Mouse (Mus musculus): ENCODE measurements around the gene Nkx1-1. TPM values are rescaled to one million over a fixed set of nuclear protein-coding genes. Genes with fewer than 3 reads are reported as not detected.
A peak's percentile ranks its signal among the peaks of the same experiment; 100 is the strongest.

The Nkx1-1 gene
- polyA plus RNA-seq, 1 experiment from 2014 or later, result 3.2 TPM

GRCm38 (mm10) chr5:33435941-33436340, 2.2 kb upstream of the Nkx1-1 start:
- no peaks in the 10 kb centered on the region for H3K9me3 ChIP-seq (replicated peaks)
- H3K36me3 ChIP-seq, result no peaks in the 10 kb centered on the region
- H3K27me3 ChIP-seq, result peaks cover 100% of the 10 kb centered on the region
- 3% methylated on average over 4 of the region's 4 CpGs for WGBS
- no peak overlapping the region for H3K4me3 ChIP-seq
- H3K4me2 ChIP-seq (replicated peaks), result no peak overlapping the region
- ATAC-seq (ENCODE audit: low FRiP score), result no peak
- H3K4me1 ChIP-seq, result peaks cover 28% of the 10 kb centered on the region
- H3K27ac ChIP-seq, result no peak overlapping the region
- H3K9ac ChIP-seq, result no peak overlapping the region

- H3K36me3 ChIP-seq, result no peaks in the 10 kb centered on the region
- H3K27ac ChIP-seq, result no peak overlapping the region
- H3K27me3 ChIP-seq, result peaks cover 100% of the 10 kb centered on the region
- H3K9me3 ChIP-seq (replicated peaks), result no peaks in the 10 kb centered on the region
- 0 out of 2 replicates have a peak overlapping the region, but pooled peaks have one; percentile 45 for H3K4me2 ChIP-seq (replicated peaks)
- H3K4me1 ChIP-seq, result peaks cover 33% of the 10 kb centered on the region
- WGBS, result under 1% methylated on average over 26 of the region's 26 CpGs
- H3K4me3 ChIP-seq, result no peak overlapping the region
- H3K9ac ChIP-seq, result no peak overlapping the region
- ATAC-seq (ENCODE audit: low FRiP score), result no peak
Measured at GRCm38 (mm10) chr5:33435151-33435550, 1.4 kb upstream of the Nkx1-1 start.

GRCm38 (mm10) chr5:33434141-33434780, 485 bp upstream of the Nkx1-1 start:
- Histone ChIP-seq H3K4me1 (peaks cover 33% of the 10 kb centered on the region), H3K36me3 (no peaks in the 10 kb centered on the region), H3K9me3 (replicated peaks) (no peaks in the 10 kb centered on the region), H3K9ac (0 out of 2 replicates have a peak overlapping the region, but pooled peaks have one; percentile 27), H3K27ac (peak overlapping the region; percentile 48), H3K4me3 (peak overlapping the region; percentile 31), H3K27me3 (peaks cover 100% of the 10 kb centered on the region), H3K4me2 (replicated peaks) (peak overlapping the region; percentile 45)
- 0 out of 2 replicates have a peak, but pooled peaks have one; percentile 15 for ATAC-seq (ENCODE audit: low FRiP score)
- WGBS, result under 1% methylated on average over 60 of the region's 60 CpGs

- Histone ChIP-seq H3K27me3 (peaks cover 100% of the 10 kb centered on the region), H3K9me3 (replicated peaks) (no peaks in the 10 kb centered on the region), H3K36me3 (no peaks in the 10 kb centered on the region), H3K27ac (no peak overlapping the region), H3K4me1 (peaks cover 33% of the 10 kb centered on the region), H3K9ac (no peak overlapping the region), H3K4me3 (peak overlapping the region; percentile 31), H3K4me2 (replicated peaks) (no peak overlapping the region; the same call in 1 of the 2 replicates)
- ATAC-seq (ENCODE audit: low FRiP score), result no peak
- under 1% methylated on average over 39 of the region's 39 CpGs for WGBS
Measured at GRCm38 (mm10) chr5:33432057-33432935, 1.5 kb downstream of the Nkx1-1 start.

GRCm38 (mm10) chr5:33431173-33432005, 2.4 kb downstream of the Nkx1-1 start:
- Histone ChIP-seq H3K4me3 (peak overlapping the region; percentile 31), H3K4me2 (replicated peaks) (peak overlapping the region; percentile 46), H3K27me3 (peaks cover 99% of the 10 kb centered on the region), H3K9ac (peak overlapping the region; percentile 35; the same call in 1 of the 2 replicates), H3K36me3 (no peaks in the 10 kb centered on the region), H3K9me3 (replicated peaks) (no peaks in the 10 kb centered on the region), H3K4me1 (peaks cover 33% of the 10 kb centered on the region), H3K27ac (no peak overlapping the region)
- ATAC-seq (ENCODE audit: low FRiP score), result no peak
- under 1% methylated on average over 58 of the region's 77 CpGs for WGBS

GRCm38 (mm10) chr5:33430511-33431172, 3.1 kb downstream of the Nkx1-1 start:
- Histone ChIP-seq H3K9ac (peak overlapping the region; percentile 23; the same call in 1 of the 2 replicates), H3K4me2 (replicated peaks) (peak overlapping the region; percentile 46), H3K27ac (no peak overlapping the region), H3K4me3 (peak overlapping the region; percentile 31), H3K27me3 (peaks cover 94% of the 10 kb centered on the region), H3K4me1 (peaks cover 33% of the 10 kb centered on the region), H3K9me3 (replicated peaks) (no peaks in the 10 kb centered on the region), H3K36me3 (no peaks in the 10 kb centered on the region)
- 1% methylated on average over 63 of the region's 64 CpGs for WGBS
- ATAC-seq (ENCODE audit: low FRiP score), result no peak

- peak overlapping the region; percentile 23; the same call in 1 of the 2 replicates for H3K9ac ChIP-seq
- peak overlapping the region; percentile 31; the same call in 1 of the 2 replicates for H3K4me3 ChIP-seq
- no peaks in the 10 kb centered on the region for H3K9me3 ChIP-seq (replicated peaks)
- peaks cover 93% of the 10 kb centered on the region for H3K27me3 ChIP-seq
- H3K36me3 ChIP-seq, result no peaks in the 10 kb centered on the region
- ATAC-seq (ENCODE audit: low FRiP score), result no peak
- peaks cover 33% of the 10 kb centered on the region for H3K4me1 ChIP-seq
- H3K27ac ChIP-seq, result no peak overlapping the region
- 2% methylated on average over 16 of the region's 16 CpGs for WGBS
- H3K4me2 ChIP-seq (replicated peaks), result peak overlapping the region; percentile 46; the same call in 1 of the 2 replicates
Measured at GRCm38 (mm10) chr5:33430106-33430505, 3.7 kb downstream of the Nkx1-1 start.

- H3K9me3 ChIP-seq (replicated peaks), result no peaks in the 10 kb centered on the region
- peaks cover 13% of the 10 kb centered on the region for H3K4me1 ChIP-seq
- ATAC-seq (ENCODE audit: low FRiP score), result no peak
- H3K4me3 ChIP-seq, result no peak overlapping the region
- no peak overlapping the region for H3K4me2 ChIP-seq (replicated peaks)
- H3K36me3 ChIP-seq, result no peaks in the 10 kb centered on the region
- no peak overlapping the region for H3K27ac ChIP-seq
- no peak overlapping the region for H3K9ac ChIP-seq
- peaks cover 66% of the 10 kb centered on the region for H3K27me3 ChIP-seq
Measured at GRCm38 (mm10) chr5:33427461-33427860, 6.3 kb downstream of the Nkx1-1 start.

- 77% methylated on average over 3 of the region's 3 CpGs for WGBS
- no peak overlapping the region for H3K4me2 ChIP-seq (replicated peaks)
- no peak overlapping the region for H3K9ac ChIP-seq
- no peak overlapping the region for H3K27ac ChIP-seq
- H3K27me3 ChIP-seq, result peaks cover 2% of the 10 kb centered on the region; the same call in 1 of the 2 replicates
- no peak overlapping the region for H3K4me3 ChIP-seq
- 0 out of 2 replicates have a peak, but pooled peaks cover 7% of the 10 kb centered on the region for H3K36me3 ChIP-seq
- no peaks in the 10 kb centered on the region for H3K4me1 ChIP-seq
- H3K9me3 ChIP-seq (replicated peaks), result no peaks in the 10 kb centered on the region
- ATAC-seq (ENCODE audit: low FRiP score), result no peak
Measured at GRCm38 (mm10) chr5:33420313-33420712, 13.5 kb downstream of the Nkx1-1 start.

GRCm38 (mm10) chr5:33400819-33401218, 33.0 kb downstream of the Nkx1-1 start:
- no peak overlapping the region for H3K4me2 ChIP-seq (replicated peaks)
- H3K27ac ChIP-seq, result no peak overlapping the region
- WGBS, result 41% methylated on average over 12 of the region's 12 CpGs
- H3K27me3 ChIP-seq, result 0 out of 2 replicates have a peak, but pooled peaks cover 4% of the 10 kb centered on the region
- peak; percentile 75 for ATAC-seq (ENCODE audit: low FRiP score)
- H3K9ac ChIP-seq, result no peak overlapping the region
- no peaks in the 10 kb centered on the region for H3K9me3 ChIP-seq (replicated peaks)
- H3K4me3 ChIP-seq, result no peak overlapping the region
- peaks cover 9% of the 10 kb centered on the region for H3K4me1 ChIP-seq
- no peaks in the 10 kb centered on the region for H3K36me3 ChIP-seq

- Histone ChIP-seq H3K27me3 (no peaks in the 10 kb centered on the region), H3K27ac (no peak overlapping the region), H3K4me2 (replicated peaks) (no peak overlapping the region), H3K4me3 (no peak overlapping the region), H3K36me3 (peaks cover 5% of the 10 kb centered on the region; the same call in 1 of the 2 replicates), H3K9me3 (replicated peaks) (no peaks in the 10 kb centered on the region), H3K9ac (no peak overlapping the region), H3K4me1 (peaks cover 9% of the 10 kb centered on the region)
- no peak for ATAC-seq (ENCODE audit: low FRiP score)
- 72% methylated on average over 7 of the region's 7 CpGs for WGBS
Measured at GRCm38 (mm10) chr5:33396828-33397227, 36.9 kb downstream of the Nkx1-1 start.
